Mouse (Mus musculus): Measurements from ENCODE around the gene Flvcr2.

DNA sequence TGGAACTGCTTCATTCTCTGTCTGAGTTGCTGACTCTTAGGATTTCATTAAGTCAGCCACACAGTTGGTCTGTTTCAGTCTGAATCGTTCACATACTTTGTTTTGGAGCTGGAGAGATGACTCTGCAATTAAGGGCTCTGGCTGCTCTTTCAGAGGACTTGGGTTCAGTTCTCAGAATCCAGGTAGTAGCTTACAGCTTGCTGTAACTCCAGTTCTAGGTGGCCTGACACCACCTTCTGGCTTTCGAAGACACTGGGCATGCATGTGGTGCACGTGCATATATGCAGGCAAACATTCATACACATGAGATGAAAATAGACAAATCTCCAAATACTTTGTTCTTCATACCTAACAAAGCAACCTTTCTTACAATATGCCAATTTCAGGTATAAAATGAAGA lies 83.5 kb downstream of the Flvcr2 start:
- TF ChIP-seq EP300 (optimal IDR thresholded peaks at IDR 0.05): no peak
- TF ChIP-seq CTCF (IDR thresholded peaks at IDR 0.05; ENCODE audit: low read depth): no peak

All from stomach, postnatal 0 days (tissue).